ENCODE assay signal across 1 mouse cellular context in genomic region chr14:31530847-31531246, GRCm38 (mm10).
TF ChIP-seq lines count a peak whose summit lies in the region.

No protein-coding gene starts in this region.

TF ChIP-seq in CH12.LX, 34 proteins besides CTCF, POLR2A, EP300 and RAD21 (continued from another document):
- TF ChIP-seq ELF1 (IDR thresholded peaks at IDR 0.05; ENCODE audit: low read depth, low read length) = no peak
- TF ChIP-seq GABPA (IDR thresholded peaks at IDR 0.05; ENCODE audit: insufficient replicate concordance, low read depth, low read length) = no peak
- TF ChIP-seq SMC3 (IDR thresholded peaks at IDR 0.05; ENCODE audit: low read depth, low read length) = no peak
- no peak for TF ChIP-seq USF2 (conservative IDR thresholded peaks at IDR 0.05; ENCODE audit: low read depth, low read length)
